Mouse (Mus musculus) kidney, adult 2 months (tissue): ENCODE data around the gene Tmem33.

Experiments used
- CTCF ChIP-seq: fragments of 200-500 bp; conservative IDR thresholded peaks from 2 replicates; pipeline ENCODE4 v1.5.1; 2011; ENCODE audit warnings: low read depth, mild to moderate bottlenecking, control low read depth, low read length, moderate library complexity, mixed read lengths; ENCODE audit not compliant: insufficient read depth, insufficient read length
- POLR2A ChIP-seq: fragments of 200-500 bp; IDR thresholded peaks from one replicate; pipeline ENCODE4 v1.6.1; 2011; ENCODE audit warnings: low read depth, low read length, control low read depth

DNA sequence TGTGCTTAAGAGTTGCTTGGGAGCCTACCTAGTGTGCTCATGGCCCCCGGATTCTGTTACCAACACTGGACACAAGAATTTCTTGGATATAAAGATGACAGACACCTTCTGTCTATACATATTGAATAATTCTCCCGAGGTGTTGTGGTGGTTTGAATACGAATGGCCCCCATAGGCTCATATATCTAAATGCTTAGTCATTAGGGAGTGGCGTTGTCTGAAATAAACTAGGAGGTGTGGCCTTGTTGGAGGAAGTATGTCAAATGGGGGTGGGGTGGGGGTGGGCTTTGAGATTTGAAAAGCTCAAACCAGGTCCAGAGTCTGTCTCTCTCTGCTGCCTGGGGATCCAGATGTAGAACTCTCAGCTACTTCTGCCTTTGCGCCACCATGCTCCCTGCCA lies 17.1 kb upstream of the Tmem33 start:
- TF ChIP-seq CTCF (no peak), POLR2A (no peak)
